Mouse (Mus musculus) left cerebral cortex, postnatal 25 days (tissue): ENCODE data around the gene Slc23a2. TPM values are rescaled to one million over a fixed set of nuclear protein-coding genes. Genes with fewer than 3 reads are reported as not detected.

ENCODE experiments used
- DNase-seq, 2 experiments: peaks; one replicate each; pipeline ENCODE4 v3.0.0; 2022; ENCODE audit warnings: low spot score in 2 of 2, mixed read lengths in 1 of 2
- intact Hi-C: fragments of 180-260 bp; cut with DNase I; formaldehyde crosslinking; loops from one replicate; pipeline ENCODE4 v1.15.1; 2025
- total RNA-seq, 2 experiments: library from RNA; stranded (reverse); gene quantifications; 2 replicates each; pipeline ENCODE4 v1.2.3; 2021

The Slc23a2 gene
- total RNA-seq, 2 experiments from 2014 or later: 134 to 144 TPM

DNA sequence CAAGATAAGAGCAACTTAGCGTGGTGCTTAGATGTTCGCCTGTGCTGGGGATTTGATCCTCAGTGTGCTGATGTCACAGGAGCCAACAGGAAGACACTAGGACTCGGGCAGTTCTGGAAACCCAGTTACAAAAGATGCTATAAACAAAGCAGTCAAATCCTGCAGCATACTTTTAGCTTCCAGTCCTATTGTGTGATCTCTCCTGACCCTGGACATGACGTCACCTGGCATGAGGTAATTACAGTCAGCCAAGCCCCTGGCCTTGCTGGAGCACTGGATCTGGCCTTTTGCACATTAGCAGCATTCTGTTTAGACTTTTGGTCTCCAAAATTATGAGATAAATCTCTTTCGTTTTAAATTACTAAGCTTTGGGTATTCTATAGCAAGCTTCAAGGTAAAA, 38.8 kb downstream of the Slc23a2 start:
- no peak for DNase-seq
- intact Hi-C loops: no loop called here

DNA sequence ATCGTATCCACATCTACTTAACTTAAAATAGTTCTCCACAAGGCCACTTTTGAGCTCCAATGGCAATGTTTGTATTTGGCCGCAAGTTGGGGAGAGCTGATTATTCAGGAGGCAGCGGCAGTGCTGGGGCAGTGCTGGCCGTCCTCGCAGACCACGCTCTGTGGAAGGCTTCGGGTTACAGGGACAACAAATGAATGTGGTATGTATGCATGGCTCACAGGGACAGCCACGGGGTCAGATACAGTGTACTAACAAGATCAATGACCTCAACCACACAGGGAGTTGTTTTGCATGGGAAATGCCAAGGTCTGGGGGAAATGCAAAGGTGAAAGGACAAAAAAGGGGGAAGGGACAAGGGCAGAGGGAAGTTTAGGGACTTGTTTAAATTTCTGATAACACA, 41.6 kb downstream of the Slc23a2 start:
- intact Hi-C loops: no loop called here
- DNase-seq: no peak

DNA sequence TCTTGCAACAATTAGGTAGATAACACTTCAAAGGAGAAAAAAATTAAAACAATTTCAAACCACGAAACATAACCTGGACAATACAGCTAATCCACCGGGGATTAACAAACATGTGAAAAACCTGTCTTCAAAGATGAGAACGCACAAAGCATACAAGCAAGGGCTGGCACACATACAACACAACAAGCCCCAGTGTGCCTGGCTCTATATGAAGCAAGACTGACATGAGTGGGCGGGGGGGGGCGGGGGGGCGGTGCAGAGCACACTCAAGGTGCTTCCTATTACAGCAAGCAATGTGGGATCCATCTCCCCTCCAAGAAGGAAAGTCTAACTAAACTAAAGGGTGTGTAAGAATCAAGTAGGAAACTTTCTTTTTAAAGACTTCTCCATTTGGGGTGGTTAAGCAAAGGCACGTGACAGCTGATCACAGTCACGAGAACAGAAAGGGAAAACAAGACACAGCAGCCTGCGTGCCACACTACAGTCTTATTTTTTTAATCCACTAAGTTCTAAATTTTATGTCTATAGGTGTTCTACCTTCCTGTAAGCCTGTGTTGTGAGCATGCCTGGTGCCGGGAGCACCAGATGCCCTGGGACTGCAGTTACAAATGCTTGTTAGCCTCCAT, 42.3 kb downstream of the Slc23a2 start:
- no peak for DNase-seq
- intact Hi-C loops: no loop called here

DNA sequence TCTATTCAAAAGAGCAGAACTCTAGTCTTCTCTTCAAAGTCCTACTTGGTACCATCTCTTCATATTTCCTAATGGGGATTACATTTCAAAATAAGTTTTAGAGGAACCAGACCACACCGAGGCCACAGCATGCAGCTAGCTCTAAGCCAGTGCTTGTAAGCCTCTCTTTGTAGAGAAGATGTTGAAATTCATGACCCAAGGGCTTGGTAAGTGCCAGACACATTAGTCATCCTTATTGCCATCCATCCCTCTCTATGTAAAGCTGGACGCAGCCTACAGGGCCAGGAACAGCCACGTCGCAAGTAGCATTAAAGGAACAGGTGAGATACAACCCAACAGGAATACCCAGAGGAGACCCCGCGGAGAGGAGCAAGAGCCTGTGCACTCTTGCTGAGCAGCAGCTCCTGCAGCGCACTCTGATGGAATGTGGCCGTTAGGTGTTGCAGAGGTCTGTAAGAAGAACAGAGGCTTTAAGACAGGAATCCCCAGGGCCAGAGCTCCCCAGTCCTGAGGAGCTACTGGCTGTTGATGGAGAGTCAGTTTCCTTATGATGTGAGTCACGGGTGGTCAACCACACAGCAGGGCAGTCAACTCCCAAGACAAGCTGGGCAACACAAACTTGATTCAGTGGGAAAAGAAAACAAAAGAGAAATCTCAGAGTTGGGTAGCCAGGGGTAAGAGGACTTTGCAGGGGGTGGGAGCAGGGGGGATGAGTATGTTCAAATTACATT, 45.8 kb downstream of the Slc23a2 start:
- no peak for DNase-seq
- intact Hi-C loops: no loop called here

DNA sequence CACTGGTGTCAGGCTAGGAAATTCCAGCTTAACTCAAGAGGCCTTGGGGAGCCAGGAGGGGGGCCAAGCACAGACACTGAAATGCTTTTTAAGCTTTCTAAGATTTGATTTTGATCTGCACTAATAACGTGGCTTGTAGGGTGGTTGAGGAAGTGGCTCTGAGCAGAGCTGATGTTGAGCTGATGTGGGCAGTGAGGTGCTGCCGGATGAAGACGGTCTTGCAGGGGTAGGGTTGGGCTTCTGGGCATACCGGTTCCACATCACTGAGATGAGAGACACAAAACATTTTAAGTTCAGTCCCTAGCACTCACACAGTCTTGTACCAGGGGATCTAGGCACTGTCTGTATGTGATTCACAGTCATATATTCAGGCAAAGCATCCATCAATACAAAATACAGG, 46.5 kb downstream of the Slc23a2 start:
- no peak for DNase-seq
- intact Hi-C loops: no loop called here

DNA sequence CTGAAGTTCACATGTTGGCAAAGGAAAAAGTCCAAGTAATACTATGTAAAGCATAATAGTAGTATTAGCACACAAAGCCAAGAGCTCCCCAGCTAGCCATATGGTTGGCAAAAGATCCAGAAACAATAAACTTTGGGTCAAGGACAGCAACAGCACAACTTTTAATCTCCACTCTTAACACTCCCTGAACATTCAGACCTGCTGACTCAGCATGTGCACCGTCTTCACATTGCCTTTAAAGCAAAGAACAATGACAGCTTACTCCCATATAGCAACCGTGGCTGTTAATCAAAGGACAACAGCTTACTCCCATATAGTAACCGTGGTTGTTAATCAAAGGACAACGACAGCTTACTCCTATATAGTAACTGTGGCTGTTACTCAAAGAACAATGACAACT, 48.3 kb downstream of the Slc23a2 start:
- no peak for DNase-seq
- intact Hi-C loops: no loop called here

DNA sequence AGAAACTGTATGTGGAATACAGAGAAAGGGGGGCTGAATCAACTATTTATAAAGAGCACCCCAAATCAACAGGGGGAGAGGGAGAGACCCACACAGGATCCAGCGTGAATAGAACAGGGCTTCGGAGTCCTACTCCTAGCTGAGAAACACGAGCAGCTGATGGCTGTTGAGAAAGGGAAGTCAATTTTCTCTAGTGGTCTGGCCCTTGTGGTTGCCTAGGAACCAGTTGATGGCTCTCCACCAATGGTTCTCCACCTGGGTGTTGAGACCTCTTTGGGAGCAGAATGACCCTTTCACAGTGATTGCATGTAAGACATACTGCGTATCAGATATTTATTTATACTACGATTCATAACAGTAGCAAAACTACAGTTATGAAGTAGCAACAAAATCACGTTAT, 49.1 kb downstream of the Slc23a2 start:
- intact Hi-C loops: no loop called here
- no peak for DNase-seq

DNA sequence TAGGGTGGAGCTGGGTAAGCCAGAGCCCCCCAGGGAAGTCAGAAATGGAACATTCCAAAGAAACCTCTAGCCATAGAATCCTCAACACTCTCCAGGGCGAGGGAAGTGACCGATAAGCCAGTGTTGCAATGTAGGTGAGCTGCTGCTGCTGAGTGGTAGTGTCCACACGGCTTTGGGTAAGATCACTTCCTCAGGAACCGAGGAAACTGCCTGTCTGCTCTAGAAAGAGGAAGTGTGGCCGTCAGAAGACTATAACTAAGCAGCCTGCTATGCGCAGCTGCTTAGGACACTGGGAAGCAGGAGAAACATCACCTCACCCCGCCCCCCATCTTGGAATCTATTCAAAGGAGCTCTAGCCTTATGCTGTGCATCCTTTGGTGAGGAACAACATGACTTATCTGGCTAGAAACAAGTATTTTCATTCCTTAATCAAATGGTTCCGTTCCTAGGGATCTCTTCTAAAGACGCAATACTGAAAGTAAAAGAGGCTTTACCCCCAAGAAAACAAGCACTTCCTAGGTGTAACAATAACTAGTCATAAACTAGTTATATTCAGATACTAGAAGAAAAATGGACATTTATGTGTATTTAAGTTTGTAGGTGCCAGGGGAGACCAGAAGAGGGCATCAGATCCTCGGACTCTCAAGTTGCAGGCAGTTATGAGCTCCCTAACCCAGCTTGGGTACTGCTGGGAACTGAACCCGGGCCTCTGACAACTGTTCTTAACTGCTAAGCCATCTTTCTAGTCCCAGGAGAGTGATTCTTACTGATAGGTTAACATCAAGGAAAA, 50.3 kb downstream of the Slc23a2 start:
- peak in 1 of 2 experiments; percentile 49 for DNase-seq

DNA sequence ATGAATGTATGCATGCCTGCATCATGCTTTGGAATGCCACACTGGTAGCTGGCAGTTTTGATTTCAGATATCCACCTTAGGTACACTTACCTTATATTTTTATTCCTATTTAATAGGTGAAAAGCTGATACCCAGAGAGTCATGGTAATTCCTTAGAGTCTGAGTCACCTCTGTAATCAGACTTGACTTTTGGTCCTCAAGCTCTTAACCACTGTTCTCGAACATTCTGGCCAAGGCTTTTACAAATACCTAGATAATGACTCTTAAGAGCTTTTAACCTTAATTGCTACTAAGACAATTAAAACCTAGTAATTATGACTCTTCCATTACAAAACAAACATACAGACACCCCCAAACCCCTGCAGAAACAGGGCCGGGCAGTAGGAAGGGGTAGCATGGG, 51.2 kb downstream of the Slc23a2 start:
- no peak for DNase-seq
- intact Hi-C loops: no loop called here

More for the DNA sequence above, 50.3 kb downstream of the Slc23a2 start:
- intact Hi-C loops: no loop called here

DNA sequence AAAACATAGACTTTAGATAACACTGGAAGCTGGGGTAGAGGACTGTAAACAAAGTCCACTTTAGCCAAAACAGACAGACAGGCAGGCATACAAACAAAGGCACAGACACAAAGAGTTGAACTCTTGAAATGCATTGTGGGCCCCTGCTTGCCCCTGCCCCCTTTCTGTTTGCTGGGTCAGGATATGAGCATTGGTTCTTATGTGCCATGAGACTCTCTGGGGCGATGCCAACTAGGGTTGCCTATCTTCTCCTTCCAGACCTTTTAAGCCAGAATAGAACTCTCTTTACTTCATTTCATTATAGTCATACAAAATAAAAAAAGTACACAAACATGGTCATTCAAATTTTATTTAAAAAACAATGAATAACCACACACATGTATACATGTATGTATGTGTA, 51.6 kb downstream of the Slc23a2 start:
- no peak for DNase-seq
- intact Hi-C loops: no loop called here

DNA sequence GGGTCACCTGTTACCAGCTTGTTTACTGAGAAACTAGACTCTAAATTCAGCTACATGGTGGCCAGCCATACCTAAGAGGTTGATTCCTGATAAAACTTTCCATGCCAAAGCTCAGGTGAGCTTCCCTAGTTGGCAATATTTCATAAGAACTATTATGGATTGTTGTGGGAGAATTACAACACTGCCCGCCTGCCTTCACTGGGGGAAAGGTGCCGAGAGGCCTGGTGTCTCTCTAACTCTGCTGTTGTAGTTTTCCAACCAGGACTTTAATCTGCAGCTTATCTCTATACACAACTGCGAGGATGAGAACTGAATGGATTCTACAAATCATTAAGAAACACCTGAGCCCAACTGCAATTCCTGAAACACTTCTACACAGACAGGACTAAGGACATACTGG, 52.2 kb downstream of the Slc23a2 start:
- intact Hi-C loops: no loop called here
- no peak for DNase-seq

DNA sequence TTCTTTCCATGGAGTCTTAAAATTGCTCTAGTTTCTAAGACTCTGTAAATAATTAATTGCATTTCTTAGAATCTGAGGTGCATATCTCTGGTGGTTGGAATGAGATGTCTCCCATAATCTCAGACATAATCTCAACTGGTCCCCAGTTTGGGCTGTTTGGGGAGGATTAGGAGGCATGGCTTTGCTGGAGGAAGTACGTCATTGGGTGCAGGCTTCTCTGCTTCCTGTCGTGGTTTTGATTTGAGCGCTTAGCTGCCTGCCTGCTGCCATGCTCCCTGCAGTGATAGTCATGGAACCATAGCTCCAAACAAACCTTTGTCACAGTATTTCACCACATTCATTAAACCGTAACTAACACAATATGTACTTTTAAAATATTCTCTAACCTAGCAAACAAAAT, 53.2 kb downstream of the Slc23a2 start:
- DNase-seq: no peak
- intact Hi-C loops: no loop called here

DNA sequence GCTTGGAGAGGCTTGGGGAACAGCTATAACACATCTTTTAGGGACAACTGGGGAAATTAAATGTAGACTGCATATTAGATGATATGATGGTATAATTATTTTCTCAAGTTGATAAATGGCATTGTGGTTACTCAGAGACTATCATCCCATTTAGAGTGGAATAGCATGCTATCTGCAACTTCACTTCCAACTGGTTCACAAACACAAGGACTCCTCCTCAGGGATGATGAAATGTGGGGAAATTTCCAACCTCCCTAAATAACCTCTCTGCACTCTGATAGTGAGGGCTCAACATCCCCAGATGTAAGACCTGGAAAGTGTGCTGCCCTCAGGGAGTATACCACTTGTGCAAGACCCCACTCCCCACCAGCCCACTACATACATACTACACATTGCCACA, 60.1 kb downstream of the Slc23a2 start:
- intact Hi-C loops: no loop called here

DNA sequence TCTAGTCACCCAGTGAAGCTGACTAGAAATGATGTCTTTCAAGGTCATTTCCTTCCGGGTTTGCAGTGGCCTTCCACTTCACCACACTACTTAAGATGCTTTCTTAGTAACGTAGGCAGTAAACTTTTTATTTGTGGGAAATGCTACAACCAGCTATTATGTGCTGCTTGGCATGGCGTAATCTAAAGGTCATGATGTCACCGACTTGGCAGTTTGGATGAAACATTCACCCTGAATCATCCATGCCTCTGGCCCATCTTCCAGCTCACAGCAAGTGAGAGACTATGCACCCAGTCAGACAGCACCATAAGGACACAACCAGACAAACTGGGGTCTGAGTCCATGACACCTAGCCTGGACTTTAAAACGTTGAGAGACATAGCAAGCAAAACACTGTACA, 60.5 kb downstream of the Slc23a2 start:
- no peak for DNase-seq
- intact Hi-C loops: no loop called here

More for the DNA sequence above, 60.1 kb downstream of the Slc23a2 start:
- DNase-seq: no peak

DNA sequence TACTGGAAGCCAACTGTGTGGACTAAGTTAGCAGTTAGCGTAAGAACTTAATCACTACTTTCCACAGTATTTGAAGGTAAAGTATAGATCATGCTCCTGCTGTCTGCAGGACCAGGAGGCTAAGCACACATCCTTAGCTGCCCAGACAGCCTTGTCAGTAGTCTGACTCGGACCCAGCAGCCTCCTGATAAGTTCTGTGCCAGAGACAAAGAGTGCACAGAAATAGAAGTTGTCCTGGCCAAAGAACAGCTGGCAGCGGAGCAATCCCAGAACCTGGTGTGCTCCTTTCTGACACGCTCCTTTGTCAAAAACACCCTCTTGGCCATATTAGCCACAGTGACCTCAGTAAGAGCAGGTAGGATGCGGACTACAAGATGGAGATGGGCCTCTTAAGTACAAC, 65.8 kb downstream of the Slc23a2 start:
- intact Hi-C loops: no loop called here
- DNase-seq: no peak

DNA sequence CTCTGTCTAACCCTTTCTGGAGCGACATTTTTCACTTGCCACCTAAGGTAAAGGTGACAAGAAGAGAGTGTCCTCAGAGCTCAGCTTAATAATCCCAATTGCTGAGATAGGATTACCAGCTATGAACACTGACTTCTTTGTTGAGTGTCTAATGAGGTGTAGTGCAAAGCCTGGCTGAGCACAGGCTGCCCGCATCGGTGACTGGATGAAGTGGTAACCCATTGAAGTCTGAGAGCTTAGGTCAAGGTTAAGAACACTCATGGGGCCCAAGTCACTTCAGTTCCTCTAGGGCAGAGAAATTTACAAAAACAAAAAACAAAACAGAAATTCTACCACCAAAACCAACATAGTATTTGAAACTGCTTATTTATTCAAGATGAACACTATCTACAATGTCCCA, 71.9 kb downstream of the Slc23a2 start:
- intact Hi-C loops: no loop called here
- no peak for DNase-seq

DNA sequence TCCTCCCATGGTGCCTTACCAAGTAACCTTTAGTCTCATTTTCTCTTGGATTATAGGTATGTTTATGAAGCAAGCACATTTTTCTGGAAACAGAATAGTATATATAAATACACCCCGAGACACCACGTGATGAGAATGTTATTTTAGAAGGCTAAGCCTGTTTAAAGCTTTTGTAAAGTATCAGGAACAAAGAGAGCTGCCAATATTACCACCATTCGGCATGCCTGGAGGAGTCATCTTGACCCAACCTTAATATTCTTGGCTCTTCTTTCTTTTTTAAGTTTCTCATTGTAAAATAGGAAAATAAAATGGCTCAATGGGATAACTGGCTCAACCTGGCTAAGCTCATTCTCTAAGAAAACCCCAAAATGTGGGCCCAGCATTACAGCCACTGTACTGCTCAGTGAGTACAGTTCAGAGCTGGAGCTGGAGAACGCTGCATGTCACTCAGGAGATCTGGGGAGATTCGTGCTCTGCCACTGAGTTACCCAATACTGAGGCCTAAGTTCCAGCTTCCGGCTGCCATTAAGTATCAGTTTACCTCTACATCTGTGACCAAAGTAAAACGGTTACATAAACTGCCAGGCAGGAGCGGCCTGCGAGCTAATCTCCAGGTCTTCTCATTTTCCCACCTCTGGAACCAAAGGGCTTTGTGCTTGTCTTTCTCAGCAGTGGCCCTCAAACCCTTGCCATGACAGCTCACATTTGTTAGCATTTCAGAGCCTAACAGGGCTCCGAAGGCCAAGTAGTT, 74.7 kb downstream of the Slc23a2 start:
- no peak for DNase-seq
- intact Hi-C loops: no loop called here

DNA sequence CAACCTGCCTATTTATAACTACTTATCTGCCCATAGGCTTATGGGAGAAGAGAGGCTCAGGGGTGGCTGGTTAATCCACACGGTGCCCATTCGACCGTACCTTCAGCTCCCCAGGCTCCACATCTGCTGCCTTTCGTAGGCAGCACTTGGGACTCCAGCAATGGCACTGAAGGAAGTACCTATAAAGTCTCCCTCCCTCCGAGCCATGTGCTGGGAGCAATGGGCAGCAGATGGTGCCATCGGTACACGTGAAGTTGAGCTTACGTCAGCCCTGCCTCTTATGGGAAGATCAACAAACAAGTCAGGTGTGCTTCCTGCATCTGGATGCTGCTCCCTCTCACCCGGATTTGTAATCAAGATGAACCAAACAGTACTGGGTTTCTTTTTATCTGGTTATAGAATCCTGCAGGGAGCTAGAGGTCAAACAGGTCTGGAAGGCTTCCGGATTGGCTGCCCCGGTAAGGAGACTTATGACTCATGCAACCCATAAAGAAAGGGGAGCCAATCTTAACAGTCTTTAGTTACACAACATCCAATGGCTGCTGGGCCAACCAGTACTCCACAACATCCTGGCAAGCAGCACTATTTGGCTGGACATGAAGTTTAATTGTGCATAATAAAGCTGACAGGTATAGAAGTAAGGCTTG, 80.6 kb downstream of the Slc23a2 start:
- intact Hi-C loops: no loop called here

DNA sequence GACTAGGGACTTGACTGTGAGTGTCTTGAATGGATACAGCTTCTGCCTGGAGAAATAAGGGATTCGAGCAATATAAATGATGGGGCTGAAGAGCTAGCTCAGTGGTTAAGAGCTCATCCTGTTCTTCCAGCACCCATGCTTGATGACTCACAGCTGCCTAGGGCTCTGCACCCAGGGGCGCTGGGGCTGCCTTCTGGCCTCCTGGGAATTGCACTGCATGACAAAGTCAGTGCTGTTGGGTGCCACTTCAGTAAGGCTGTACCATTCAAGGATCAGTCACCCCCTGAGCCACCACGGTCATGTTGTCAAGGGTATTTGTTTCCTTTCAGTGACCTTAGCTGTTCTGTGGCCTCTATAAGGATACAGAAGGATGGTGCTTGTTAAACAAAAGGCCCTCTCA, 81.1 kb downstream of the Slc23a2 start:
- intact Hi-C loops: no loop called here
- DNase-seq: no peak

More for the DNA sequence above, 80.6 kb downstream of the Slc23a2 start:
- DNase-seq: peak in 1 of 2 experiments; percentile 43

DNA sequence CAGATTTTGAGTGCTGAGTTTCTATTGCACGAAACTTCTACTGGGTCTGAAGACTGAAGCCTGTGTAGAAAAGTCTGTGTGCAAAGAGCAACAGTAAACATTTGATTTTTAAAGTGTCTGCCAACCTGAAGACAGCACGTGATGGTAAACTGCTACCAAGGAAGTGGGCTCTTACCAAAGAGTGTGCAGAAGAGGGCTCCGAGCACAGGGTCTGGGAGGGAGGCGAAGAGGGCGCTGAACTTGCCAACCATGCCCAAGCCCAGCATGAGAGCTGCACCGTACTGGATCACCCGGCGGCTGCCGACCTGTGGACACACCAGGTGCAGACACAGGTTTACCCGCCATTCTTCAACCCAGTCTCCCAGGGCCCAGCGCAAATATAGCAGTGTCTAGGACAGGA, 83.0 kb downstream of the Slc23a2 start:
- DNase-seq: no peak
- intact Hi-C loops: no loop called here
